Mouse (Mus musculus) forebrain, embryonic 16.5 days (tissue): Measurements from ENCODE around the gene Arntl2. TPM values are rescaled to one million over a fixed set of nuclear protein-coding genes. Genes with fewer than 3 reads are reported as not detected.

Experiments used
- ATAC-seq: fragments of 200-750 bp; cut with Nextera tagmentation; 2 replicates; pipeline ENCODE4 v1.8.0; 2017; ENCODE audit warnings: mild to moderate bottlenecking, moderate library complexity
- H3K27ac ChIP-seq: fragments of 300-500 bp; sonication (generic); 2 replicates; pipeline ENCODE4 v1.5.1; 2014; ENCODE audit warnings: low read length, control low read depth
- H3K27me3 ChIP-seq: fragments of 300-500 bp; sonication (generic); replicated peaks from 2 replicates; pipeline ENCODE4 v1.6.1; 2014; ENCODE audit warnings: low read length; ENCODE audit not compliant: control insufficient read depth, insufficient read depth
- H3K36me3 ChIP-seq: fragments of 300-500 bp; sonication (generic); 2 replicates; pipeline ENCODE4 v1.6.1; 2014; ENCODE audit not compliant: control insufficient read depth, insufficient read depth
- H3K4me1 ChIP-seq: fragments of 300-500 bp; sonication (generic); replicated peaks from 2 replicates; pipeline ENCODE4 v1.6.1; 2014; ENCODE audit warnings: low read length; ENCODE audit not compliant: control insufficient read depth, insufficient read depth
- H3K4me2 ChIP-seq: fragments of 300-500 bp; sonication (generic); 2 replicates; pipeline ENCODE4 v1.6.1; 2014; ENCODE audit warnings: mild to moderate bottlenecking, low read length, control low read depth
- H3K4me3 ChIP-seq: fragments of 300-500 bp; sonication (generic); replicated peaks from 2 replicates; pipeline ENCODE4 v1.5.1; 2014; ENCODE audit warnings: mild to moderate bottlenecking, low read length, control low read depth
- H3K9ac ChIP-seq: fragments of 300-500 bp; sonication (generic); replicated peaks from 2 replicates; pipeline ENCODE4 v1.6.1; 2014; ENCODE audit warnings: low read depth, low read length, control low read depth
- H3K9me3 ChIP-seq: fragments of 300-500 bp; sonication (generic); 2 replicates; pipeline ENCODE4 v1.6.1; 2016; ENCODE audit warnings: low read length; ENCODE audit not compliant: control insufficient read depth
- WGBS: fragments of 180-500 bp; shearing (Covaris S2); extraction: QIAGEN DNeasy Blood & Tissue Kit; methylation state at CpG from one replicate; pipeline ENCODE4 v1.1.7; 2014; 5-methylcytosine and 5-hydroxymethylcytosine counted together
- polyA plus RNA-seq: library from polyadenylated mRNA; unstranded; fragments of >200 nt; fragmentation: Nextera tagmentation; extraction: Ambion mirVana; gene quantifications from 2 replicates; pipeline ENCODE4 v1.2.1, GENCODE M21; 2015

Arntl2 gene
- polyA plus RNA-seq, 1 experiment from 2014 or later: 5.1 TPM

GRCm38 (mm10) chr6:146837316-146837715, 41.5 kb downstream of the Arntl2 start:
- Histone ChIP-seq H3K4me1 (no peaks in the 10 kb centered on the region), H3K27me3 (no peaks in the 10 kb centered on the region), H3K4me3 (no peak overlapping the region), H3K9ac (no peak overlapping the region), H3K27ac (no peak overlapping the region), H3K4me2 (no peak overlapping the region), H3K36me3 (no peaks in the 10 kb centered on the region), H3K9me3 (no peaks in the 10 kb centered on the region)
- 69% methylated on average over 7 of the region's 7 CpGs for WGBS
- ATAC-seq: no peak

DNA sequence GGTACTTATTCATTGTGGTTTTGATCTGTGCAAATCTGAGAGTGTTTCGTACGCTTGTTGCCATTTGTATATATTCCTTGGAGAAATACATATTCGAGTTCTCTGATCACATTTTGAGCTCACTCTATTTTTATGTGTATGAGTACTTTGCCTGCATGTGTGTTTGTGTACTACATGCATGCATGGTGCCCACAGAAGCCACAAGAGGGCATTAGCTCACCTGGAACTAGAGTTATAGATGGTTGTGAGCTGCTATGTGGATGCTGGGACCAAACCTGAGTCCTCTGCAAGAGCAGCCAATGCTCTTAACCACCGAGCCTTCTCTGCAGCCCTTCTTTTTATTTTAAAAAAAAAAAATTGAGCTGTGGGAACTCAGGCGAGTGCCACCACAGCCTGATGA, 42.5 kb downstream of the Arntl2 start:
- Histone ChIP-seq H3K9ac (no peak overlapping the region), H3K4me1 (no peaks in the 10 kb centered on the region), H3K27me3 (no peaks in the 10 kb centered on the region), H3K4me3 (no peak overlapping the region), H3K36me3 (no peaks in the 10 kb centered on the region), H3K27ac (no peak overlapping the region), H3K4me2 (no peak overlapping the region), H3K9me3 (no peaks in the 10 kb centered on the region)
- 95% methylated on average over 5 of the region's 5 CpGs for WGBS
- ATAC-seq: no peak

- H3K9me3 ChIP-seq: no peaks in the 10 kb centered on the region
- no peaks in the 10 kb centered on the region for H3K27me3 ChIP-seq
- H3K36me3 ChIP-seq: no peaks in the 10 kb centered on the region
- H3K27ac ChIP-seq: no peak overlapping the region
- H3K4me1 ChIP-seq: no peaks in the 10 kb centered on the region
- no peak overlapping the region for H3K4me3 ChIP-seq
- no peak overlapping the region for H3K4me2 ChIP-seq
- ATAC-seq: no peak
- H3K9ac ChIP-seq: no peak overlapping the region
- 94% methylated on average over 4 of the region's 4 CpGs for WGBS
Measured at GRCm38 (mm10) chr6:146838863-146839262, 43.0 kb downstream of the Arntl2 start.

DNA sequence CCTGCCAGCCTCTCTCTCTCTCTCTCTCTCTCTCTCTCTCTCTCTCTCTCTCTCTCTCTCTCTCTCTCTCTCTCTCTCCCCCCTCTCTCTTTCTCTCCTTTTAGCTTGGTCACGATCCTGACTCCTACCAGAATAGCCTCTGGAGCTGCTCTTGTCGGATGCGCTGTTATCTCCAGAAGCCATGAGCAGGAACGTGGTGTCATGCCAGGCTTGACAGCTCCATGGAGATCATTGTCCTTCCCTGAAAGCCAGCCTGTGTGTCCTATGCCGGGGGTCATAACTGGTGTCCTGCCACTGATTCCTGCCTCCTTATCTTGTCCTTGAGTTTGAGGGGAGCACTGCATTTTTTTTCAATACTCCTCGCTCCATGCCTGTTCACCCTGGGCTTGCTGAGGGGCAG, 49.0 kb downstream of the Arntl2 start:
- no peak for ATAC-seq
- no peaks in the 10 kb centered on the region for H3K27me3 ChIP-seq
- H3K9ac ChIP-seq: no peak overlapping the region
- 88% methylated on average over 6 of the region's 6 CpGs for WGBS
- no peaks in the 10 kb centered on the region for H3K4me1 ChIP-seq
- no peak overlapping the region for H3K4me3 ChIP-seq
- no peak overlapping the region for H3K4me2 ChIP-seq
- H3K9me3 ChIP-seq: no peaks in the 10 kb centered on the region
- H3K27ac ChIP-seq: no peak overlapping the region
- no peaks in the 10 kb centered on the region for H3K36me3 ChIP-seq

- ATAC-seq: no peak
- H3K27me3 ChIP-seq: no peaks in the 10 kb centered on the region
Measured at GRCm38 (mm10) chr6:146845347-146845746, 49.5 kb downstream of the Arntl2 start.

DNA sequence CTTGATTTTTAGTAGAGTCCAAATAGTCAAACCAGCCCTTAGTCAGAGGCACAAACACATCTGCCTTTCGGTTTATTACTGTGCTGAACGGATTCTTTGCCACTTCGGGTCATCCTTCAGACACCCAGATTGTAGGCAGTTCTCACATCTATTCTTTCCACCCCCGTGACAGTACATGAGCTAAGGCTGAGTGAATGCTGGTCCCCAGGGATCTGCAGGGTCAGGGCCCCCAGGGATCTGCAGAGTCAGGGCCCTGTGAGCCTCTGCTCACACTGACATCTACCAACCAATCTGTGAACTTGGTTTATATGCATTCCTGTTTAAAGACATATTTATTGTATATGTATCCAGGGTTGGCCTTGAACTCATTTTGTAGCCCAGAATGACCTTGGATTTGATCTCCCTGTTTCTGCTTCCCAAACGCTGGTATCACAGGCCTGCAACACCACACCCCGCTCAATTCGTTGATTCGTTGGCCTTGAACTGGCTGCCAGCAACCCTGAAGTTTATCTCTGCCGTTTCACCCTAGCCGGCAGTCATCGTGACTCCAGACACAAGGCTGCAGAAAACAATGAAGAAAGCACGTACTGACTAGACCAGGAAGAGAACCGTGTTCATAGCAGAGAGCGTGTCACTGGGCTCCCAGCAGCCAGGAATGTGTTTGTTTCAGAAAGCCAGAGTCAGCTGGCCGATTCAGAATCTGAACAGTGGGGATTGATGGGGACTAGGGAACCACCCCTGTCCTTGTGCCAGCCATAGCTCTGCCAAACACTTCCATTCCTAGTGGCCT, 50.3 kb downstream of the Arntl2 start:
- 85% methylated on average over 15 of the region's 15 CpGs for WGBS
- Histone ChIP-seq H3K27ac (no peak overlapping the region), H3K9me3 (no peaks in the 10 kb centered on the region), H3K36me3 (no peaks in the 10 kb centered on the region), H3K9ac (no peak overlapping the region), H3K4me1 (no peaks in the 10 kb centered on the region), H3K4me2 (no peak overlapping the region), H3K4me3 (no peak overlapping the region), H3K27me3 (no peaks in the 10 kb centered on the region)
- no peak for ATAC-seq

More at GRCm38 (mm10) chr6:146845347-146845746, 49.5 kb downstream of the Arntl2 start:
- no peak overlapping the region for H3K9ac ChIP-seq
- H3K4me1 ChIP-seq: no peaks in the 10 kb centered on the region
- no peak overlapping the region for H3K4me3 ChIP-seq
- WGBS: 66% methylated on average over 5 of the region's 5 CpGs
- no peak overlapping the region for H3K4me2 ChIP-seq
- H3K36me3 ChIP-seq: no peaks in the 10 kb centered on the region
- H3K27ac ChIP-seq: no peak overlapping the region
- H3K9me3 ChIP-seq: no peaks in the 10 kb centered on the region

DNA sequence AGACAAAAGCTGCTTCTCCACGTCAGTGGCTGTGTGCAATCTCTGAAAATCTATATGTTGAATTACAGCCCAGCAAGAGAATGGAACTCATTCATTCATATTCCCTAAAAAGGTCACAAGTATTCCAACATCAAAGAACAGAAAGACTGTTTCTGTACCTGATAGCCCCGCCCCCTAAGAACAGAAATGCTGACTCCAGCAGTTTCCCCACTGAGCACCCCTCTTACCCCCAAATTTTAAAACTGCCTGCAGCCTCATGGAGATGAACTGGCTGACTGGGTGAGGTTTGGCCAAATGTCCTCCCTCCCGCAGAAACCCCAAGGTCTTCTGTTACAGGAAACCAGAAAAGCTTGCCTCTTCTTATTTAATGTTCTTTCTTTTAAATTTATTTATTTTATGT, 51.5 kb downstream of the Arntl2 start:
- no peak overlapping the region for H3K27ac ChIP-seq
- WGBS: 70% methylated on average over 3 of the region's 3 CpGs
- no peak overlapping the region for H3K4me3 ChIP-seq
- H3K9ac ChIP-seq: no peak overlapping the region
- H3K36me3 ChIP-seq: no peaks in the 10 kb centered on the region
- H3K4me1 ChIP-seq: 0 out of 2 replicates have a peak, but pooled peaks cover under 1% of the 10 kb centered on the region
- no peak overlapping the region for H3K4me2 ChIP-seq
- H3K9me3 ChIP-seq: no peaks in the 10 kb centered on the region
- H3K27me3 ChIP-seq: no peaks in the 10 kb centered on the region
- ATAC-seq: no peak

GRCm38 (mm10) chr6:146848281-146848680, 52.4 kb downstream of the Arntl2 start:
- H3K27ac ChIP-seq: no peak overlapping the region
- H3K4me2 ChIP-seq: no peak overlapping the region
- no peaks in the 10 kb centered on the region for H3K36me3 ChIP-seq
- H3K9ac ChIP-seq: no peak overlapping the region
- H3K9me3 ChIP-seq: no peaks in the 10 kb centered on the region
- 0 out of 2 replicates have a peak, but pooled peaks cover 3% of the 10 kb centered on the region for H3K4me1 ChIP-seq
- H3K27me3 ChIP-seq: no peaks in the 10 kb centered on the region
- no peak for ATAC-seq
- no peak overlapping the region for H3K4me3 ChIP-seq
- WGBS: 93% methylated on average over 3 of the region's 3 CpGs

DNA sequence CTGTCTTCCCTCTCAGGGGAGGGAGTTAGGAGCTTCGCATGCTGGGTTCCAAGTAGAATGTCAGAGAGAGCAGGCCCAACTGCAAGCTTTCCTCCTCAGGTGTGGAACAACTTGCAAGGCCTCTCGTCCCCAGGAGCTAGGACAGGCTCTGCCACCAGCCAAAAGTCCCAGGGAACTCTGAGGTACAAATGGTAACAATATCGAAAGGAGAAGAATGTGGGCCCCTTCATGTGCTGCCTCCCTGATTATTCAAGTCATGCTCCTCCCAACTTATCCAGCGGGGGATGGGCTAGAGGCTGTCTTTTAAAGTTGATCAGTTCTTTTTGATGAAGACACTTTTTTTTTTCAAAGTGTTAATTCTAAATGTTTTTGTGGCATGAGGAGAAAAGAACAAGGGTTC, 54.2 kb downstream of the Arntl2 start, which contains the start of gene Smco2:
Smco2 (plus strand) TSS at position 55 of the 400 bp plus-strand sequence.
- no peaks in the 10 kb centered on the region for H3K9me3 ChIP-seq
- ATAC-seq: no peak
- H3K27me3 ChIP-seq: no peaks in the 10 kb centered on the region
- H3K4me2 ChIP-seq: no peak within 1 kb of the TSS
- no peak within 1 kb of the TSS for H3K9ac ChIP-seq
- no peak within 1 kb of the TSS for H3K4me3 ChIP-seq
- H3K36me3 ChIP-seq: no peaks in the 10 kb centered on the region
- 0 out of 2 replicates have a peak, but pooled peaks cover 3% of the 10 kb centered on the region for H3K4me1 ChIP-seq
- H3K27ac ChIP-seq: no peak within 1 kb of the TSS
- WGBS: 72% methylated on average over 4 of the region's 4 CpGs
